8 mouse cellular contexts compared by ENCODE assay signal in genomic region chr1:86499903-86500302, GRCm38 (mm10). TPM values are rescaled to one million over a fixed set of nuclear protein-coding genes. Genes with fewer than 3 reads are reported as not detected.
DNase-seq lines count a peak whose midpoint lies in the region; ATAC-seq and TF ChIP-seq lines count a peak whose summit lies in the region.

No protein-coding gene starts in this region.

- ATAC-seq in hindbrain, embryonic 14.5 days (ENCODE audit: low FRiP score): no peak

- 48% methylated on average over 3 of the region's 3 CpGs for WGBS in hindbrain, embryonic 10.5 days
- 36% methylated on average over 3 of the region's 3 CpGs for WGBS in hindbrain, embryonic 14.5 days
- WGBS in heart, adult 2 months: 20% methylated on average over 3 of the region's 3 CpGs
- WGBS in olfactory bulb, adult 2 months: 45% methylated on average over 3 of the region's 3 CpGs

- no peaks in the 10 kb centered on the region for H3K36me3 ChIP-seq in hindbrain, embryonic 10.5 days
- no peaks in the 10 kb centered on the region for H3K36me3 ChIP-seq in hindbrain, embryonic 14.5 days (replicated peaks; ENCODE audit: control insufficient read depth, insufficient read depth)
- H3K36me3 ChIP-seq in heart, adult 2 months (ENCODE audit: control insufficient read depth, insufficient read depth, low read length): no peaks in the 10 kb centered on the region

- H3K4me1 ChIP-seq in hindbrain, embryonic 10.5 days (replicated peaks): peaks cover 72% of the 10 kb centered on the region
- H3K4me1 ChIP-seq in hindbrain, embryonic 14.5 days (replicated peaks; ENCODE audit: control insufficient read depth, insufficient read depth, low read length): peaks cover 21% of the 10 kb centered on the region
- peaks cover 17% of the 10 kb centered on the region for H3K4me1 ChIP-seq in heart, adult 2 months (ENCODE audit: control insufficient read depth, insufficient read depth, low read length)
- H3K4me1 ChIP-seq in olfactory bulb, adult 2 months (ENCODE audit: control insufficient read depth, insufficient read depth, low read length): peaks cover 24% of the 10 kb centered on the region

- no peak overlapping the region for H3K9ac ChIP-seq in hindbrain, embryonic 14.5 days
- no peak overlapping the region for H3K9ac ChIP-seq in heart, adult 2 months (ENCODE audit: low read depth, low read length)

- peak; percentile 59 for DNase-seq in hindbrain, embryonic 10.5 days (ENCODE audit: low spot score)
- no peak for DNase-seq in hindbrain, embryonic 14.5 days (ENCODE audit: low spot score)
- DNase-seq in CD8-positive naive resting alpha-beta T cell, adult 2 months (ENCODE audit: low read depth in 2 of 2, low spot score in 2 of 2): peak; percentile 24 to 58
- peak; percentile 61 for DNase-seq in cerebellum, adult 9-11 months
- peak; percentile 76 to 82 for DNase-seq in heart, adult 2 months
- DNase-seq in kidney, postnatal 4 days: peak; percentile 88 to 90
- DNase-seq in thymus, postnatal 36 days: peak; percentile 86 to 87

- peak; percentile 75; the same call in 1 of the 2 replicates for TF ChIP-seq EP300 in heart, adult 2 months (IDR thresholded peaks at IDR 0.05; ENCODE audit: insufficient read depth, low read depth, low read length)

- intact Hi-C loops in heart, adult 2 months (cut with DNase I): loop anchor here (1.0 to 2.0 kb wide), 2 partner anchors 29 to 60 kb away; no protein-coding TSS in a partner anchor

- no peaks in the 10 kb centered on the region for H3K27me3 ChIP-seq in hindbrain, embryonic 10.5 days (ENCODE audit: insufficient read depth, poor library complexity, severe bottlenecking)
- H3K27me3 ChIP-seq in hindbrain, embryonic 14.5 days (ENCODE audit: control insufficient read depth, insufficient read depth, low read length): no peaks in the 10 kb centered on the region
- H3K27me3 ChIP-seq in heart, adult 2 months (ENCODE audit: control insufficient read depth, insufficient read depth, low read length): no peaks in the 10 kb centered on the region

- H3K4me3 ChIP-seq in hindbrain, embryonic 10.5 days: no peak overlapping the region
- no peak overlapping the region for H3K4me3 ChIP-seq in hindbrain, embryonic 14.5 days (replicated peaks; ENCODE audit: low read length)
- no peak overlapping the region for H3K4me3 ChIP-seq in heart, adult 2 months
- H3K4me3 ChIP-seq in olfactory bulb, adult 2 months (ENCODE audit: insufficient read depth, low read depth, low read length): no peak overlapping the region

- no peaks in the 10 kb centered on the region for H3K9me3 ChIP-seq in hindbrain, embryonic 10.5 days
- no peaks in the 10 kb centered on the region for H3K9me3 ChIP-seq in hindbrain, embryonic 14.5 days (ENCODE audit: control insufficient read depth, low read length)

- no peak overlapping the region for H3K4me2 ChIP-seq in hindbrain, embryonic 14.5 days (replicated peaks)

- TF ChIP-seq POLR2A in heart, adult 2 months (IDR thresholded peaks at IDR 0.05; ENCODE audit: insufficient read depth, low read depth, low read length): no peak
- no peak for TF ChIP-seq POLR2A in olfactory bulb, adult 2 months (IDR thresholded peaks at IDR 0.05; ENCODE audit: insufficient read depth, low read depth, low read length)

- peak; percentile 86 for TF ChIP-seq CTCF in heart, adult 2 months (IDR thresholded peaks at IDR 0.05)
- TF ChIP-seq CTCF in olfactory bulb, adult 2 months (IDR thresholded peaks at IDR 0.05; ENCODE audit: insufficient read depth, low read depth, low read length): peak; percentile 66

- peak overlapping the region; percentile 80 for H3K27ac ChIP-seq in hindbrain, embryonic 10.5 days
- no peak overlapping the region for H3K27ac ChIP-seq in hindbrain, embryonic 14.5 days
- peak overlapping the region; percentile 18; the same call in 1 of the 2 replicates for H3K27ac ChIP-seq in heart, adult 2 months
- no peak overlapping the region for H3K27ac ChIP-seq in olfactory bulb, adult 2 months (ENCODE audit: insufficient read depth, low read depth, low read length)

- no peaks in the 10 kb centered on the region for H3K79me2 ChIP-seq in heart, adult 2 months (replicated peaks; ENCODE audit: control insufficient read depth, insufficient read depth, low read length)

RNA-seq across cellular contexts. Expression of gene Ptma, which starts 26.6 kb away (rescaled TPM):
- polyA plus RNA-seq in hindbrain, embryonic 10.5 days (2016; fragmentation: Nextera tagmentation; extraction: Ambion mirVana): 2,611 and 3,050 TPM in 2 replicates
- 1,567 and 1,692 TPM in 2 replicates for polyA plus RNA-seq in hindbrain, embryonic 14.5 days (2014; fragmentation: Nextera tagmentation; extraction: Ambion mirVana)
- total RNA-seq in heart, adult 2 months (2021): 100 to 1,000 TPM; 200 to 227 TPM
- 169 and 177 TPM in 2 replicates for polyA plus RNA-seq in heart, adult 2 months (2012; rRNA removed)
- polyA plus RNA-seq in olfactory bulb, adult 2 months (2012; ENCODE audit: insufficient read depth, insufficient read length, low replicate concordance, missing spikeins): 1,950 and 2,456 TPM in 2 replicates

Comparison
In these comparisons a context has a peak if more than half of its experiments do, and no peak if none do; other contexts are left out.
1. H3K27ac ChIP-seq: peak in hindbrain, embryonic 10.5 days (single experiment) and heart, adult 2 months (single experiment); none in hindbrain, embryonic 14.5 days (single experiment) and olfactory bulb, adult 2 months (single experiment).